Mouse (Mus musculus) midbrain, postnatal 0 days (tissue): ENCODE results near the gene Erbb2. TPM values are rescaled to one million over a fixed set of nuclear protein-coding genes. Genes with fewer than 3 reads are reported as not detected.

Experiments
- ATAC-seq: fragments of 200-750 bp; cut with Nextera tagmentation; 2 replicates; pipeline ENCODE4 v1.8.0; 2017; ENCODE audit warnings: moderate number of reproducible peaks, mild to moderate bottlenecking, moderate TSS enrichment, moderate library complexity; ENCODE audit not compliant: low FRiP score
- DNase-seq: peaks from one replicate; pipeline ENCODE4 v3.0.0-alpha.2; 2015; ENCODE audit warnings: low spot score
- H3K27ac ChIP-seq: fragments of 300-500 bp; sonication (generic); 2 replicates; pipeline ENCODE4 v1.5.1; 2014; ENCODE audit warnings: low read depth, mild to moderate bottlenecking, low read length, mixed read lengths
- H3K27me3 ChIP-seq: fragments of 300-500 bp; sonication (generic); 2 replicates; pipeline ENCODE4 v1.6.1; 2014; ENCODE audit warnings: low read length, control low read depth, mixed read lengths; ENCODE audit not compliant: insufficient read depth
- H3K36me3 ChIP-seq: fragments of 300-500 bp; sonication (generic); 2 replicates; pipeline ENCODE4 v1.6.1; 2014; ENCODE audit warnings: low read length, control low read depth, mixed read lengths; ENCODE audit not compliant: insufficient read depth
- H3K4me1 ChIP-seq: fragments of 300-500 bp; sonication (generic); 2 replicates; pipeline ENCODE4 v1.6.1; 2014; ENCODE audit warnings: mild to moderate bottlenecking, control low read depth, antibody characterized with exemption, low read length, mixed read lengths; ENCODE audit not compliant: insufficient read depth
- H3K4me2 ChIP-seq: fragments of 300-500 bp; sonication (generic); 2 replicates; pipeline ENCODE4 v1.6.1; 2014; ENCODE audit warnings: low read depth, mild to moderate bottlenecking, low read length, mixed read lengths; ENCODE audit not compliant: poor library complexity, severe bottlenecking
- H3K4me3 ChIP-seq: fragments of 300-500 bp; sonication (generic); 2 replicates; pipeline ENCODE4 v1.5.1; 2014; ENCODE audit warnings: low read depth, mild to moderate bottlenecking, low read length, moderate library complexity
- H3K9ac ChIP-seq: fragments of 300-500 bp; sonication (generic); replicated peaks from 2 replicates; pipeline ENCODE4 v1.6.1; 2014; ENCODE audit warnings: mild to moderate bottlenecking, low read length, moderate library complexity, mixed read lengths; ENCODE audit not compliant: poor library complexity, severe bottlenecking
- H3K9me3 ChIP-seq: fragments of 300-500 bp; sonication (generic); 2 replicates; pipeline ENCODE4 v1.6.1; 2016; ENCODE audit warnings: low read length, control low read depth
- CTCF ChIP-seq: IDR thresholded peaks from 2 replicates; pipeline ENCODE4 v1.5.1; 2016; ENCODE audit warnings: antibody characterized with exemption, mild to moderate bottlenecking
- WGBS: fragments of 180-500 bp; shearing (Covaris S2); extraction: QIAGEN DNeasy Blood & Tissue Kit; methylation state at CpG from one replicate; pipeline ENCODE4 v1.1.7; 2014; 5-methylcytosine and 5-hydroxymethylcytosine counted together
- polyA plus RNA-seq: library from polyadenylated mRNA; unstranded; fragments of >200 nt; fragmentation: Nextera tagmentation; extraction: Ambion mirVana; gene quantifications from 2 replicates; pipeline ENCODE4 v1.2.1, GENCODE M21; 2015
- total RNA-seq: library from RNA; depleted of rRNA; stranded (reverse); fragments of >200 nt; gene quantifications from 2 replicates; pipeline ENCODE4 v1.2.3, GENCODE M21; 2014

Erbb2 gene
- total and polyA plus RNA-seq, 2 experiments from 2014 or later = 3.9 to 9.4 TPM

DNA sequence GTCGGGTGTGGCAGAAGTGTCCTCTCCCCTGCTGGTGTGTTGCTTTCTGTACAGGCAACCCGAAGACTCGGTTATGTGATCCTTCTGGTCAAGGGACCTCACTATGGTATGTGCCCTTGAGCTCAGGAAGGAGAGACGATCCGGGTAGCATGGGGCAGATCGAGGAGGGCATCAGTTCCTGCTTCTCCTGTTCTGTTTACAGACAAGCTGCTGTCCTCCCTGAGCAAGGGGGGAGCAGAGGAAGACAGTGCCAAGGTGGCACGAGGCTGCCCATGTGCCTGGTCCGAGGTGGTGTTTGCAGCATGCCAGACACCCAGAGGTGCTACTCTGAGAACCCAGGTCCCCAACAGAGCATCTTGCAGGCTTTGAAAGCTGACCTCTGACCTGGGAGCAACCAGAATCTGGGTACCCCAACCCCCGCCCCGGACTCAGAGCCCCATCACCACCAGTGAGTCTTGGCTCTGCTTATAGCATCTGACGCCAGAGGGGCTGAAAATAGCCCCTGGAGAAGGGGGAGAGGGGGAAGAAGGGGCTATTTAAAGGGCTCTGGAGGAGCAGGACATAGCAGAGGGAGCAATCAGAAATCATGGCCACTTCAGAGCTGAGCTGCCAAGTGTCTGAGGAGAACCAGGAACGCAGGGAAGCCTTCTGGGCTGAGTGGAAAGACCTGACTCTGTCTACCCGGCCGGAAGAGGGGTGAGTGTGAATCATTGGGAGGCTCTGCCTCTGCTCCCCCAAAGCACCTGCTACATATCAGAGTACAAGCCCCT lies 28.8 kb upstream of the Erbb2 start, which contains the start of gene Tcap:
Gene Tcap, plus strand, starts transcription at position 551 of the 770 bp plus-strand sequence.
- Histone ChIP-seq H3K36me3 (peaks cover 23% of the 10 kb centered on the region), H3K27me3 (peaks cover 12% of the 10 kb centered on the region), H3K4me1 (no peaks in the 10 kb centered on the region), H3K4me2 (no peak within 1 kb of the TSS), H3K4me3 (no peak within 1 kb of the TSS), H3K9me3 (no peaks in the 10 kb centered on the region), H3K27ac (no peak within 1 kb of the TSS), H3K9ac (no peak within 1 kb of the TSS)
- no peak for DNase-seq
- no peak for TF ChIP-seq CTCF
- WGBS = 72% methylated on average over 14 of the region's 14 CpGs
- ATAC-seq = no peak

DNA sequence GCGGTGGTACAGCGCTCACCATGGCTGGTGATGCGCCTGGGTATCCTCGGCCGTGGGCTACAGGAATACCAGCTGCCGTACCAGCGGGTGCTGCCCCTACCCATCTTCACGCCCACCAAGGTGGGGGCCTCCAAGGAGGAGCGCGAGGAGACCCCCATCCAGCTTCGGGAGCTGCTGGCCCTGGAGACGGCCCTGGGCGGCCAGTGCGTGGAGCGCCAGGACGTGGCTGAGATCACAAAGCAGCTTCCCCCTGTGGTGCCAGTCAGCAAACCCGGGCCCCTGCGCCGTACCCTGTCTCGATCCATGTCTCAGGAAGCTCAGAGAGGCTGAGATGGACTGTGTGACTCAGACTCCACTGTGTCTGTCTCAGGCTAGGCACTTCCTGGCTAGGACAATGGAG lies 28.1 kb upstream of the Erbb2 start:
- no peak overlapping the region for H3K4me2 ChIP-seq
- no peak for TF ChIP-seq CTCF
- WGBS = 76% methylated on average over 20 of the region's 20 CpGs
- no peak for ATAC-seq
- H3K9me3 ChIP-seq = no peaks in the 10 kb centered on the region
- H3K27ac ChIP-seq = no peak overlapping the region
- H3K4me1 ChIP-seq = no peaks in the 10 kb centered on the region
- peaks cover 15% of the 10 kb centered on the region for H3K36me3 ChIP-seq
- H3K27me3 ChIP-seq = peaks cover 12% of the 10 kb centered on the region
- no peak overlapping the region for H3K9ac ChIP-seq
- H3K4me3 ChIP-seq = no peak overlapping the region
- no peak for DNase-seq

GRCm38 (mm10) chr11:98384721-98385637 lies 27.3 kb upstream of the Erbb2 start:
- Histone ChIP-seq H3K27me3 (peaks cover 12% of the 10 kb centered on the region), H3K9ac (no peak overlapping the region), H3K4me1 (no peaks in the 10 kb centered on the region), H3K27ac (no peak overlapping the region), H3K4me2 (no peak overlapping the region), H3K9me3 (no peaks in the 10 kb centered on the region), H3K4me3 (no peak overlapping the region), H3K36me3 (peaks cover 8% of the 10 kb centered on the region)
- 72% methylated on average over 8 of the region's 8 CpGs for WGBS
- DNase-seq (peak; percentile 28), ATAC-seq (no peak)
- no peak for TF ChIP-seq CTCF

DNA sequence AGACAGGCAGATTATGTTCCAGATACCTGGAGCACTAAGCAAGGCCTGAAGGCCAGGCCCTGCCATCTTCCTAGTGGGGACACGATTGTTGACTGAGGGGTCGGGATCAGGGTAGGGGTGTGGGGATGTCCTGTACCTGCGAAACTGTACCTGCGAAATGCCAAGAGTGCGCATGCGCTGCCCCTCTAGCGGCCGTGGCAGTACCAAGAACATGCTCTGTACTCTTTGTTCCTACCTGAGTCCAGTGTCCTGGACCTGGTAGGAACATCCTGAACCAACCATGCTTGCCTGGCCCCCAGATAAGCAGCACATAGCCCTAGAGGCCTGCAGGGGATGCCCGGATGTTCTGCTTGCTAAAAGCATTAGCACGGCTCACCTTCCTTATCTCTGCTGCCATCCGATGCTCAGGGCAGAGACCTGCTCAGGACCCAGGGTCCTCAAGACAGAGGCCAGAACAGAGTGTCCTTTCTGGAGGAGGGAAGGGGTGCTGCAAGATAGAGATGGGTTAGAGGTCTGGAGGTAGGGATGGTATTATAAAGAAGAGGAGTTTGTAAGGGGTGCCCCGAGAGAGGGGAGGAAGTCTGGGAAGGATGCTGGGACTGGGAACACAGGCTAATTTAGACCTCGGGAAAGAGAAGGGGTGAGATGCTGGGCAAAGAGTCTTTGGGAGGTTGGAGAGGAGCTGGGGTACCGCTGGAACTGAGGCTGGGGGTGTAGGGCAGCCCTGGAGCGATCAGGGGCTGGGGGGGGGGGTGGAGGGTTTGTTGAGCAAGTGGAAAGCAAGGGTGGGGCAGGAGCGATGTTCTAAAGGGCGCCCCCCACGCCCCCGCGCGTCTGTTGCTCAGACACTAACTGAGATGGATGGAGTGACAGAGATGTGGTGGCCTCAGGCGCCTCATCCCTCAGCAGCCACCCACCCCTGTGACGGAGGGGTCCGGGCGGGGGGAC lies 26.4 kb upstream of the Erbb2 start, which contains the start of gene Pnmt:
Gene Pnmt, plus strand, starts transcription at position 813 of the 948 bp plus-strand sequence.
- Histone ChIP-seq H3K4me3 (no peak within 1 kb of the TSS), H3K27ac (no peak within 1 kb of the TSS), H3K27me3 (peaks cover 16% of the 10 kb centered on the region), H3K36me3 (peaks cover under 1% of the 10 kb centered on the region; the same call in 1 of the 2 replicates), H3K4me1 (no peaks in the 10 kb centered on the region), H3K4me2 (no peak within 1 kb of the TSS), H3K9ac (0 out of 2 replicates have a peak within 1 kb of the TSS, but pooled peaks have one; percentile 19), H3K9me3 (no peaks in the 10 kb centered on the region)
- 56% methylated on average over 22 of the region's 25 CpGs for WGBS
- no peak for TF ChIP-seq CTCF
- DNase-seq = no peak
- ATAC-seq = no peak

DNA sequence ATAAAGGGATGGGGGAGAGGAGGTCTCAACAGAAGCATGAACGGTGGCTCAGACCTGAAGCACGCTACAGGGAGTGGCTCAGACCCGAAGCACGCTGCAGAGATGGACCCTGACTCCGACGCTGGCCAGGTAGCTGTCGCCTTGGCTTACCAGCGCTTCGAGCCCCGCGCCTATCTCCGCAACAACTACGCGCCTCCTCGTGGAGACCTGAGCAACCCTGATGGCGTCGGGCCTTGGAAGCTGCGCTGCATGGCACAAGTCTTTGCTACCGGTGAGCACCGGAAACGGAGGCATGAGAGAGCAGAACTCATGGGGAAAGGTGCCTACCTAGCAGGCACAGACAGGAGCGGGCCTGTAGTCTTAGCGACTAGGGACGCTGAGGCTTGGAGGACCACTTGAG lies 25.7 kb upstream of the Erbb2 start:
- 22% methylated on average over 24 of the region's 24 CpGs for WGBS

More for the DNA sequence above, 25.7 kb upstream of the Erbb2 start:
- Histone ChIP-seq H3K36me3 (no peaks in the 10 kb centered on the region), H3K4me2 (no peak overlapping the region), H3K9me3 (no peaks in the 10 kb centered on the region), H3K9ac (0 out of 2 replicates have a peak overlapping the region, but pooled peaks have one; percentile 19), H3K27ac (no peak overlapping the region), H3K27me3 (peaks cover 17% of the 10 kb centered on the region), H3K4me3 (no peak overlapping the region), H3K4me1 (no peaks in the 10 kb centered on the region)
- TF ChIP-seq CTCF = 0 out of 2 replicates have a peak, but pooled peaks have one; percentile 27
- DNase-seq = peak; percentile 17
- no peak for ATAC-seq
